Mouse (Mus musculus) myocyte (in vitro differentiated cells): ENCODE data around the gene Olfr819. TPM values are rescaled to one million over a fixed set of nuclear protein-coding genes. Genes with fewer than 3 reads are reported as not detected.
"Not testable (repeated sequence)": the region's sequence is repeated elsewhere in the genome, so short reads cannot be mapped to it uniquely, and the experiment has no call there.

Source experiments
- H3K27me3 ChIP-seq: one replicate; pipeline ENCODE4 v1.6.1; 2011; ENCODE audit not compliant: control insufficient read depth, insufficient read depth, insufficient read length
- H3K36me3 ChIP-seq: one replicate; pipeline ENCODE4 v1.6.1; 2011; ENCODE audit not compliant: control insufficient read depth, insufficient read depth
- H3K4me2 ChIP-seq: one replicate; pipeline ENCODE4 v1.6.1; 2011; ENCODE audit warnings: low read depth, control low read depth
- H3K4me3 ChIP-seq: one replicate; pipeline ENCODE4 v1.5.1; 2011; ENCODE audit warnings: mild to moderate bottlenecking, control low read depth, moderate library complexity
- H3K79me2 ChIP-seq: one replicate; pipeline ENCODE4 v1.6.1; 2011; ENCODE audit not compliant: control insufficient read depth, insufficient read depth
- H3ac ChIP-seq: one replicate; pipeline ENCODE4 v1.6.1; 2011; ENCODE audit not compliant: control insufficient read depth, insufficient read length
- CEBPB ChIP-seq: IDR thresholded peaks from 2 replicates; pipeline ENCODE4 v1.6.1; 2011; ENCODE audit warnings: mild to moderate bottlenecking, moderate library complexity; ENCODE audit not compliant: poor library complexity, insufficient read depth, severe bottlenecking
- E2F4 ChIP-seq: IDR thresholded peaks from one replicate; pipeline ENCODE4 v1.6.1; 2011; ENCODE audit warnings: mild to moderate bottlenecking, control low read depth, moderate library complexity; ENCODE audit not compliant: insufficient read depth
- MAX ChIP-seq: IDR thresholded peaks from one replicate; pipeline ENCODE4 v1.6.1; 2011; ENCODE audit warnings: low read depth, mild to moderate bottlenecking, control low read depth
- MYOD1 ChIP-seq, 3 experiments: IDR thresholded peaks; one replicate each; pipeline ENCODE4 v1.6.1; 2011; ENCODE audit warnings: control low read depth in 2 of 3, low read depth in 2 of 3, mild to moderate bottlenecking in 2 of 3, moderate library complexity in 1 of 3; ENCODE audit not compliant: insufficient read length in 2 of 3, control insufficient read depth in 1 of 3
- MYOG ChIP-seq, 3 experiments: IDR thresholded peaks; one replicate each; pipeline ENCODE4 v1.6.1; 2011; ENCODE audit warnings: control low read depth in 2 of 3, low read depth in 2 of 3, mild to moderate bottlenecking in 2 of 3; ENCODE audit not compliant: insufficient read length in 2 of 3, control insufficient read depth in 1 of 3, insufficient read depth in 1 of 3
- POLR2A ChIP-seq: IDR thresholded peaks from one replicate; pipeline ENCODE4 v1.6.1; 2011; ENCODE audit warnings: low read depth, mild to moderate bottlenecking, control low read depth, moderate library complexity; ENCODE audit not compliant: insufficient read length
- POLR2AphosphoS2 ChIP-seq: IDR thresholded peaks from one replicate; pipeline ENCODE4 v1.6.1; 2011; ENCODE audit warnings: low read depth, control low read depth; ENCODE audit not compliant: insufficient read length
- REST ChIP-seq: IDR thresholded peaks from one replicate; pipeline ENCODE4 v1.6.1; 2011; ENCODE audit warnings: mild to moderate bottlenecking, control low read depth, moderate library complexity; ENCODE audit not compliant: insufficient read depth, insufficient read length
- SRF ChIP-seq: IDR thresholded peaks from one replicate; pipeline ENCODE4 v1.6.1; 2011; ENCODE audit warnings: low read depth; ENCODE audit not compliant: control insufficient read depth, insufficient read length
- TCF12 ChIP-seq: IDR thresholded peaks from one replicate; pipeline ENCODE4 v1.6.1; 2011; ENCODE audit warnings: mild to moderate bottlenecking, control low read depth; ENCODE audit not compliant: poor library complexity, insufficient read depth, severe bottlenecking
- TCF3 ChIP-seq: IDR thresholded peaks from one replicate; pipeline ENCODE4 v1.6.1; 2011; ENCODE audit warnings: low read depth, control low read depth; ENCODE audit not compliant: insufficient read length
- USF1 ChIP-seq: IDR thresholded peaks from one replicate; pipeline ENCODE4 v1.6.1; 2011; ENCODE audit warnings: low read depth, mild to moderate bottlenecking, control low read depth, moderate library complexity
- polyA plus RNA-seq: library from polyadenylated mRNA; unstranded; fragments of >200 nt; fragmentation: generic; extraction: Trizol; gene quantifications from one replicate; pipeline ENCODE4 v1.2.1, GENCODE M21; 2012; ENCODE audit warnings: missing spikeins

The Olfr819 gene
- polyA plus RNA-seq, result not detected

DNA sequence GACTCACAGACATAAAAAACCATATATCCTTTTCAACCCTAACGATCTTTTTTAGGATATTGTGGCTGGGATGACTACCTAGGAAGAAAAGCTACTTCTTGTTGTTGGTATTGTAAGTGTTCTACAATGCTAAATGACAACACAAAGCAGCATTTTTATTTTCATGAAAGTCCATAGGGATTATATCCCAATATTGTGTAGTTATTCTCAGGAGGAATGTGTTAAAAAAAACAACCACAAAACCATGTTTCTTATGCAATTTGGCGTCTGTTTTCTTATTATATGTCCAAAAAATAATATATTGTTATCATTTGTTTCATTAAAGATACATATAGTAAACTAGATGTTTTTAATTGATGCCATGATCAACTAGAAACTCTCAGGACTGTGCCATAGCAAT, at the start of gene Olfr819:
Gene Olfr819, minus strand, starts transcription at position 101 of the 400 bp plus-strand sequence.
- H3K27me3 ChIP-seq, H3K4me2 ChIP-seq, H3K79me2 ChIP-seq, H3K4me3 ChIP-seq, H3ac ChIP-seq, H3K36me3 ChIP-seq: not testable (repeated sequence)

DNA sequence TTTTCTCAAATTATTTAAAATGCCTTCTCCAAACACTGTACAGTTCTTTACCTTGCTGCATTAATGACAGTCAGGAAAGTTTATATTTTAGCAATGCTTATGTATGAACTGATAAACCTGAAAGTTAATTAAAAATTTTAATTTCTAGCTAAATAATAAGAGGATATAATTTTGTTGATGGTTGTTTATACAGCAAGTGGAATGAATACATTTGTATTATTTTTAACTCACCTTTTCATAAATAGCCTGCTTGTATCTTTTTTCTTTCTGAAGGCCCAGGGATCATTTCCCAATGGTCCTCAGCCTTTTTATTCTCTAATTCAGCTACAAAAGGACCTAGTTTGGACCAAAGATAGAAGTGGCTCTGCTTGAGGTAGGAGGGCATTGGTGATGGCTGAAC, 45.3 kb upstream of the Olfr819 start, which contains the start of gene Olfr820:
Gene Olfr820, plus strand, starts transcription at position 301 of the 400 bp plus-strand sequence.
- no peak within 1 kb of the TSS for H3ac ChIP-seq

DNA sequence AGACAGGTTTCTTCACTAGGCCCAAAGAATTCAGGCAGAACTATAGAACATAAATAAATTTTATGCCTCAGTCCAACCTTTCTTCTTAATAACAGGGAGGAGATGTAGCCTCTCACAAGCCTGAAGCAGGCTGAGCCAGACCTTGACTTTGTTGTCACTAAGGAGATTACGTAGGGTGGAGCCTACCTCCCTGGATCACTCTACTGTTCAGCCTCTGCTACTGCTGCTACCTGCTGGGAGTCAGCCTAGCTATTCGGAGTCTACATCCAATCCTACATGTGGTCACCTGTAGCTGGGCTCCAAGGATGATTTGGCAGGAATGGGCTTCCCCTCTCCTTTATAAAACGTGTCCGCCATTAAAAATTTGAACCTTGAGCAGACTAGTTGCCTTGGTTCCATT, 38.3 kb upstream of the Olfr819 start:
- not testable (repeated sequence) for H3K27me3 ChIP-seq, H3K79me2 ChIP-seq, H3ac ChIP-seq, H3K4me3 ChIP-seq, H3K36me3 ChIP-seq, H3K4me2 ChIP-seq

More for the DNA sequence above, 45.3 kb upstream of the Olfr819 start, which contains the start of gene Olfr820:
- H3K79me2 ChIP-seq, result no peaks in the 10 kb centered on the region
- no peaks in the 10 kb centered on the region for H3K36me3 ChIP-seq
- H3K4me3 ChIP-seq, result no peak within 1 kb of the TSS
- TF ChIP-seq MYOD1 (IDR thresholded peaks at IDR 0.05; ENCODE audit: control insufficient read depth in 1 of 3, insufficient read length in 2 of 3, low read depth in 2 of 3) (no peak), REST (no peak), POLR2A (no peak), USF1 (no peak), MYOG (IDR thresholded peaks at IDR 0.05; ENCODE audit: control insufficient read depth in 1 of 3, insufficient read depth in 1 of 3, insufficient read length in 2 of 3, low read depth in 2 of 3) (no peak), SRF (no peak), TCF12 (no peak), CEBPB (no peak), MAX (no peak), POLR2AphosphoS2 (no peak), TCF3 (no peak), E2F4 (no peak)
- H3K27me3 ChIP-seq, result no peaks in the 10 kb centered on the region
- H3K4me2 ChIP-seq, result no peak within 1 kb of the TSS

DNA sequence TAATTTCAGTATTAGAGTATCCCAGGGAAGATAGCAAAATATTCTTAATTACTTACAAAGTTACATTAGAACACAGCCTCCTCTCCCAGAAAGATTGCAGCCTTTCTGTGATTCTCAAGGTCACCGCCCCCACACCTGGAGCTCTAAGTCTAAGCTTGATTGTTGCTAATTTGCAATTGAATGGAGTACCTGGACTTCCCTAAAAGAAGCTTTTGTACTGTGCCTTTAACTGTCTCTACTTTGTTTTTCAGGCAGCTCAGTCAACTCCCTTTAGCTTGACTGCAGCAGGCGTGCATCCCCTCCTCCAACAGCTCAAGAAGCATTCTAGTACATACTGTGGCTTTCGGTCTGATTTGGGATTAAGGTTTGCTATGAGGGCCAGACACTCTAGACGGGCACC, 37.0 kb upstream of the Olfr819 start:
- H3K4me2 ChIP-seq, H3K27me3 ChIP-seq, H3K79me2 ChIP-seq, H3K4me3 ChIP-seq, H3ac ChIP-seq, H3K36me3 ChIP-seq: not testable (repeated sequence)

DNA sequence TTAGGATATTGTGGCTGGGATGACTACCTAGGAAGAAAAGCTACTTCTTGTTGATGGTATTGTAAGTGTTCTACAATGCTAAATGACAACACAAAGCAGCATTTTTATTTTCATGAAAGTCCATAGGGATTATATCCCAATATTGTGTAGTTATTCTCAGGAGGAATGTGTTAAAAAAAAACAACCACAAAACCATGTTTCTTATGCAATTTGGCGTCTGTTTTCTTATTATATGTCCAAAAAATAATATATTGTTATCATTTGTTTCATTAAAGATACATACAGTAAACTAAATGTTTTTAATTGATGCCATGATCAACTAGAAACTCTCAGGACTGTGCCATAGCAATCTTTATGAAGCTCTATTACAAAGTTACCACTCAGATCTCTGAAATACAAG, 17.9 kb upstream of the Olfr819 start, which contains the start of gene Gm10310:
Gene Gm10310, minus strand, starts transcription at position 101 of the 400 bp plus-strand sequence.
- not testable (repeated sequence) for H3ac ChIP-seq, H3K4me2 ChIP-seq, H3K4me3 ChIP-seq, H3K36me3 ChIP-seq, H3K79me2 ChIP-seq, H3K27me3 ChIP-seq

DNA sequence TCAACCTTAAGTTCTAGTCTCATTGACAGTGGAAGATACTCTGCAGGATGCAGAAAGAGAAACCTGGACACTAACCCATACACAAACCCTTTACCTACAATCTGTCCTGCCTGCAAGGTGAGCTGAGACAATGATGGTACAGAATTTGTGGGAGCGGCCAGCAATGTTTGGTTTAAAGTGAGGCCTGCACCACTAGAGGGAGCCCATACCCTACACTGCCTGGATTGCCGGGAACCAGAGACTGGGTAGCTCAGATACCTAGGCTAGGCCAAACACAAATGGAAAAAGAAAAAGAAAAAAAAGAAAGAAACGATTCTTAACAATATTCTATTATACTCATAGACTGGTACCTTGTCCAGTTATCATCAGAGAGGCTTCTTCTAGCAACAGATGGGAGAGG, 14.8 kb upstream of the Olfr819 start:
- H3K27me3 ChIP-seq, H3K36me3 ChIP-seq, H3ac ChIP-seq, H3K79me2 ChIP-seq, H3K4me2 ChIP-seq, H3K4me3 ChIP-seq: not testable (repeated sequence)

DNA sequence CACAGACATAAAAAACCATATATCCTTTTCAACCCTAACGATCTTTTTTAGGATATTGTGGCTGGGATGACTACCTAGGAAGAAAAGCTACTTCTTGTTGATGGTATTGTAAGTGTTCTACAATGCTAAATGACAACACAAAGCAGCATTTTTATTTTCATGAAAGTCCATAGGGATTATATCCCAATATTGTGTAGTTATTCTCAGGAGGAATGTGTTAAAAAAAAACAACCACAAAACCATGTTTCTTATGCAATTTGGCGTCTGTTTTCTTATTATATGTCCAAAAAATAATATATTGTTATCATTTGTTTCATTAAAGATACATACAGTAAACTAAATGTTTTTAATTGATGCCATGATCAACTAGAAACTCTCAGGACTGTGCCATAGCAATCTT, 9.0 kb upstream of the Olfr819 start, which contains the start of gene Olfr247:
Gene Olfr247, minus strand, starts transcription at position 101 of the 400 bp plus-strand sequence.
- H3K4me3 ChIP-seq, H3K27me3 ChIP-seq, H3ac ChIP-seq, H3K36me3 ChIP-seq, H3K4me2 ChIP-seq, H3K79me2 ChIP-seq: not testable (repeated sequence)

DNA sequence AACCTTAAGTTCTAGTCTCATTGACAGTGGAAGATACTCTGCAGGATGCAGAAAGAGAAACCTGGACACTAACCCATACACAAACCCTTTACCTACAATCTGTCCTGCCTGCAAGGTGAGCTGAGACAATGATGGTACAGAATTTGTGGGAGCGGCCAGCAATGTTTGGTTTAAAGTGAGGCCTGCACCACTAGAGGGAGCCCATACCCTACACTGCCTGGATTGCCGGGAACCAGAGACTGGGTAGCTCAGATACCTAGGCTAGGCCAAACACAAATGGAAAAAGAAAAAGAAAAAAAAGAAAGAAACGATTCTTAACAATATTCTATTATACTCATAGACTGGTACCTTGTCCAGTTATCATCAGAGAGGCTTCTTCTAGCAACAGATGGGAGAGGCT, 5.9 kb upstream of the Olfr819 start:
- not testable (repeated sequence) for H3K36me3 ChIP-seq, H3K4me3 ChIP-seq, H3ac ChIP-seq, H3K4me2 ChIP-seq, H3K27me3 ChIP-seq, H3K79me2 ChIP-seq

DNA sequence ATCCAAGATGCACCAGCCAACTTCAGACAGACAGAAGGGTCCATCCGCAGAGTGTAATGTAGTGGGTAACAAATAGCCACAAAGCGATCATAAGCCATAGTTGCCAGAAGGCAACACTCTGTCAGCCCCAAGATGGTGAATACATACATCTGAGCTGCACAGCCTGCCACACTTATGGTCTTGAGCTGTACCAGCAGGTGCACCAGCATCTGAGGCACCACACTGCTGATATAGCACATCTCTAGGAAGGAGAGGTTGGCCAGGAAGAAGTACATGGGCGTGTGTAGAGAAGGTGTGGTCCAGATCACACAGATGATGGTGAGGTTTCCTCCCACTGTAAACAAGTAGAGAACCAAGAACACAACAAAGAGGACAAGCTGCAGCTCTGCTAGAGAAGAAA, 834 bp downstream of the Olfr819 start:
- H3K27me3 ChIP-seq, H3K79me2 ChIP-seq, H3ac ChIP-seq: not testable (repeated sequence)

More for the DNA sequence above, 834 bp downstream of the Olfr819 start:
- H3K4me3 ChIP-seq, H3K4me2 ChIP-seq, H3K36me3 ChIP-seq: not testable (repeated sequence)
